Mouse (Mus musculus) gastrocnemius, postnatal 36 days (tissue): Measurements from ENCODE around the gene Atpif1. TPM values are rescaled to one million over a fixed set of nuclear protein-coding genes. Genes with fewer than 3 reads are reported as not detected.

Experiments
- DNase-seq, 2 experiments: peaks; one replicate each; pipeline ENCODE4 v3.0.0; 2022
- intact Hi-C: fragments of 180-260 bp; cut with DNase I; formaldehyde crosslinking; loops from one replicate; pipeline ENCODE4 v1.15.1; 2025
- total RNA-seq, 2 experiments: library from RNA; stranded (reverse); gene quantifications; 2 replicates each; pipeline ENCODE4 v1.2.3; 2021

Atpif1 gene
- total RNA-seq, 2 experiments from 2014 or later, result 49.5 to 51.2 TPM

- DNase-seq, result no peak
- intact Hi-C loops, result no loop called here
These were observed 4.1 kb downstream of the Atpif1 start for GRCm38 (mm10) chr4:132529344-132529743.

- intact Hi-C loops, result no loop called here
- no peak for DNase-seq
These were observed 5.4 kb downstream of the Atpif1 start for GRCm38 (mm10) chr4:132527917-132528522.

DNA sequence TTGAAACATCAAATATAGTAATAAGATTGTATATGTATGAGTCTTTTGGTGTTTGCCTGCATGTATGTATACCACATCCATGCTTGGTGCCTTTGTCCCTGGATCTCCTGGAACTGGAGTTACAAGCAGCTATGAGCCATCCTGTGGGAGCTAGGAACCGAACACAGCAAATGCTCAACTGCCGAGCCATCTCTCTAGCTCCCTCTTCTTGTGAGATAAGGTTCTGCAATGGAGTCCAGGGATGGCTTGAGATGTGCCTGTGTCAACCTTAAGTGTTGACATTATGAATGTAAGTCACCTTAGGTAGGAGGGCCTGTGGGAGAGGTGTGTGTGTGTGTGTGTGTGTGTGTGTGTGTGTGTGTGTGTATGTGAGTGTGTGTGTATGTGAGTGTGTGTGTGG, 6.8 kb downstream of the Atpif1 start:
- intact Hi-C loops, result no loop called here
- DNase-seq, result no peak

- no peak for DNase-seq
- intact Hi-C loops, result no loop called here
These were observed 8.7 kb downstream of the Atpif1 start for GRCm38 (mm10) chr4:132524808-132525207.

- intact Hi-C loops, result no loop called here
- no peak for DNase-seq
These were observed 9.1 kb downstream of the Atpif1 start for GRCm38 (mm10) chr4:132524321-132524741.

GRCm38 (mm10) chr4:132519188-132519587, 14.3 kb downstream of the Atpif1 start:
- intact Hi-C loops, result loop anchor here (10.0 kb wide), 1 partner anchor 224 kb away; no protein-coding TSS in a partner anchor
- DNase-seq, result no peak

DNA sequence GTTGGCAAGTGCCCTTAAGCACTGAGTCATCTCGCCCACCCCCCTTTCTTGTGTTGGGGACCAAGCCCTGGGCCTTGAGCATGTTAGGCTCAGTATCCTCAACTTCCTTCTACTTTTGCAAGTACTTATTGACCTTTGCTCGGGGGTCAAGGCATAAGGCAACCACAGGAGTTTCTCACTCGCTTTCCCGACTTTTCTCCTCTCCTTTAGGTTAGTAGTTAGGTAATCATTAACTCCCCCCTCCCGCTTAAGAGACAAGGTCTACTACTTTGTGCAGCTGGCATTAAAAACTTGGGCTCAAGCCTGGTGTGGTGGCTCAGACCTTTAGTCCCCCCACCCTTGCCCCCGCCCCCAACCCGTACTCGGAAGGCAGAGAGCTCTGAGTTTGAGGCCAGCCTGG, 15.4 kb downstream of the Atpif1 start:
- DNase-seq, result no peak
- intact Hi-C loops, result loop anchor here (10.0 kb wide), 1 partner anchor 223 kb away; no protein-coding TSS in a partner anchor

DNA sequence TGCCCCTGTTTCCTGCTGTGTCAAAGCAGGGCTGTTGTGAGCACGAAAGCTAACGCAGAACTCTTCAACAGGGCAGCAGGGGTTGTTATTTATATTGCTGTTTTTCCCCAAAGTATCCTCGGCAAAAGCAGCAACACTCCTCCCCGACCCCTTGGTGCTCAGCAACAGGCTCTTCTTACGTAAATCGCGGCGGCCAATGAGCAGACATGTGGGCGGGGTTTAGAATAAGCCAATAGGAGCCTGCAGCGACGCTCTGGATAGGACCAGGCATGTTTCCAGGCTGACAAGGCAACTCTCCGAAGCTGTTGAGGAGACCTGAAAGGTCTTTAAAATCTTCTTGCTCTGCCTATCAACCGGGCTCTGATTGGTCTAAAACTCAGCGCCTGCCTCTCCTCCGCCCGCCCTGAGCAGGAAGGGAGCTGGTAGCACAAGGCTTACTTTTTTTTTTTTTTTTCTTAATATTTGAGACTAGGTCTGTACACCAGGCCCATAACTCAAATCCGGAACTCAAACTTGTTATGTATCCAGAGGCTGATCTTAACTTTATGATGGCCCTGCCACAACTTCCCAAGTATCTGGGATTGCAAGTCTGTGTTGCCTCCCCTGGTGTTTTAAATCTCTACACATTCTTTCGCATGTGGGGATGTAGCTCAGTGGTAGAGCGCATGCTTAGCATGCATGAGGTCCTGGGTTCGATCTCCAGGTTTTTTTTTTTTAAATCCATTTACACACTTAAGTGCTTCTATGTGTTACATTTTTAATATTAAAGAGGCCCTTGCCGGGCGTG, 17.9 kb downstream of the Atpif1 start:
- DNase-seq, result peak; percentile 77 to 92
- intact Hi-C loops, result loop anchor here (10.0 kb wide), 1 partner anchor 221 kb away; no protein-coding TSS in a partner anchor

DNA sequence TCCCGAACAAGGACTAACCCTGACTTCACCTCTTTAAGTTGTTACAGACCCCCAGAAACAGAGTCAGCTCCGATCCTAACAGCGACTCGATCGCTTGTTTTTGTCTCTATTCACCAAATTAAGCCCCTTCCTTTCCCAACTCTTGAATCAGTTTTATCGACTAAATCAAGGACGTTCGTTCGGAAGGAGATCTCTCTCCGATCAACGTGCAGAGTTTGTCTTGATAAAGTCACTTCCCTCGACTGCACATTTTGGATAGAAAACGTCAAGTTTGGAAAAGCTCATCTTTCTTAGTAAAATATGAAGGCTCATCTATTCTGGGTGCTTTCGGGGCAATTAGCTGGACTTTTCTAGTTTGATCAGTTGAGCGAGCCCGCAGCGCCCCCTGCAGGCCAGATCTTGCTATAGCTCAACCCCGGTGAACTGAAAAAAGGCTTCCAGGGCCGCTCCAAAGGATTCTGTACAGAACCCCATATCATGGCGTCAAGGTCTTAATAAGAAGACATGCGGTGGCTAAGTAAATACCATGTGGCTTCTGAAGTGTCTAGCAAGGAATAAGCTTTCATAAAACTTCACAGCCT, 18.8 kb downstream of the Atpif1 start:
- peak; percentile 79 to 88 for DNase-seq
- intact Hi-C loops, result loop anchor here (5.0 to 10.0 kb wide), 2 partner anchors 92 to 220 kb away; partner anchors contain the start of gene Phactr4

- intact Hi-C loops, result loop anchor here (2.0 to 10.0 kb wide), 3 partner anchors 47 to 219 kb away; partner anchors contain the start of gene Phactr4
- DNase-seq, result no peak
These were observed 19.8 kb downstream of the Atpif1 start for GRCm38 (mm10) chr4:132513395-132514273.

DNA sequence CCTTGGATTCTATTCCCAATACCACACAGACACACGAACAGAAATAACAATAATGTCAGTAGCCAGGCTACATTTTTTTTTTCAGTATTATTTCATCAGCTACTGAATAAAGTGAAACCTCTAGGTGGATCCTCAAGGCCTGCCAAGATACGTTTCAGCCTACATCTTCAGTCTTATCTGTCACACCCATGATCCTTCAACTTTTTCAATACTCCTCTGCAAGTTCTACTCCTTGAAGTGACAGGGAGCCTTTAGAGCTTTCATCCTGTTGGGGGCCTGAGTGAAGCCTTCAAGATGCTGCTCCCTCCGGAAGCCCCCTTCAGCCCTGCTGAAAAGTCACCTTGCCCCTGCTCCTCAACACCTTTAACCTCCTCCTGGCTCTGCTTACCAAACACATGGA, 21.4 kb downstream of the Atpif1 start:
- intact Hi-C loops, result loop anchor here (2.0 to 10.0 kb wide), 3 partner anchors 45 to 217 kb away; partner anchors contain the start of gene Phactr4

DNA sequence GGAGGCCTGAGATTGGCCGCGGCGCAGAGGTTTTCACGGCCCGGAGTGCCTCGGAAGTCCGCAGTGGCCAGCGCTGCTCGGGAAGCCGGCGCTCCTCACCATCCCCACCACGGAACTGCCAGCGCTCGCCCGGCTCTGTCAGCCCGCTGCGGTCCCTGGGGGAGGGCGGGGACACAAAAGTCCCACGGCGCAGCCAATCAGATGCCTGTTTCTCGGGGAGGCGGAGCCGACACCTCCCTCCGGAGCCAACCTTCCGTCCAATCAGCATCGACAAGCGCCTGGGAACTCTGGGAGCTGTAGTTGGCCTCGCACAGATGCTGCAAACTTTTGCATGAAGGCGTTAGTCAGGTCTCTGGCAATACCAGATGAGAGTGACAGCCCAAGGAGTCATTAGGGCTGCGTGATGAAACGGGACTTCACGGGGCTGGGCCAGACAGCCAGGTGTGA, 23.1 kb downstream of the Atpif1 start, which contains the start of gene Sesn2:
Gene Sesn2 (minus strand): TSS at position 150 of the 447 bp plus-strand sequence.
- peak; percentile 96 to 97 for DNase-seq
- intact Hi-C loops, result loop anchor here (5.0 to 10.0 kb wide), 2 partner anchors 88 to 216 kb away; partner anchors contain the start of gene Phactr4

More for the DNA sequence above, 21.4 kb downstream of the Atpif1 start:
- no peak for DNase-seq

GRCm38 (mm10) chr4:132509621-132510296, 23.7 kb downstream of the Atpif1 start:
- peak; percentile 55 to 64 for DNase-seq
- intact Hi-C loops, result loop anchor here (5.0 to 10.0 kb wide), 2 partner anchors 87 to 215 kb away; partner anchors contain the start of gene Phactr4

GRCm38 (mm10) chr4:132507210-132507609, 26.2 kb downstream of the Atpif1 start:
- DNase-seq, result no peak
- intact Hi-C loops, result no loop called here

GRCm38 (mm10) chr4:132506250-132506649, 27.2 kb downstream of the Atpif1 start:
- intact Hi-C loops, result no loop called here
- DNase-seq, result no peak

GRCm38 (mm10) chr4:132505800-132506199, 27.7 kb downstream of the Atpif1 start:
- intact Hi-C loops, result no loop called here
- no peak for DNase-seq

- DNase-seq, result no peak
- intact Hi-C loops, result no loop called here
These were observed 28.3 kb downstream of the Atpif1 start for GRCm38 (mm10) chr4:132505034-132505738.

DNA sequence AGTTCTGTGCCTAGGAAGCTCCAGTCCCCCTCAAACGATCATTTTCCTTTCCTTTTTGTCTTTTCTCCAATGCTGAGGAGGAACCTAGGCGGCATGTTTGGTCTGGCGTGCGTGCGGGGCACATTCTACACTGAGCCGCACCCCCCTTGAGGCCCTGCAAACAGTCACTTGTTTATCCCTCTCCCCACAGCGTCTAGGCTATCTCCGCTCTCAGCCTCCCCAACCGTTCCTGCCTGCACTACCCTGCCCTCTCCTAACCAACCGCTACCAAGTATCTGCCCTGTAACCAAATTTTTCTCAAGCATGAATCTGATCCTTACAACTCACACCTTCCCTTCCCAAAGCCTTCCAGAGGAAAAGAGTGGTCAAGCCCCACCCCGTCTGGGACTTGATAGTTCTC, 30.1 kb downstream of the Atpif1 start:
- intact Hi-C loops, result no loop called here

DNA sequence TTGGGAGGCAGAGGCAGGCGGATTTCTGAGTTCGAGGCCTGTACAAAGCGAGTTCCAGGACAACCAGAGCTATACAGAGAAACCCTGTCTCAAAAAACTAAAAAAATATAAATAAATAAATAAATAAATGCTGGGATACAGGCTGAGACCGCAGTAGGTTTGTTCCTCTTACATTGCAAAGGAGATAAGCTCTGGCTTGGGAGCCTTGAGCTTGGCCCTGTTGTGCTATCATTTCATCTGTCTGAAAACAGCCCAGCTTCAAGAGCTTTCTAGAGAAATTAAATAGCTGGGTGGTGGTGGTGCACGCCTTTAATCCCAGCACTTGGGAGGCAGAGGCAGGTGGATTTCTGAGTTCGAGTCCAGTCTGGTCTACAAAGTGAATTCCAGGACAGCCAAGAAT, 31.8 kb downstream of the Atpif1 start:
- no peak for DNase-seq
- intact Hi-C loops, result no loop called here

More for the DNA sequence above, 30.1 kb downstream of the Atpif1 start:
- DNase-seq, result no peak
